Mouse (Mus musculus): ENCODE measurements around the gene Eef2. TPM values are rescaled to one million over a fixed set of nuclear protein-coding genes. Genes with fewer than 3 reads are reported as not detected.
"Not testable (repeated sequence)": the region's sequence is repeated elsewhere in the genome, so short reads cannot be mapped to it uniquely, and the experiment has no call there.

Gene Eef2
- polyA plus RNA-seq, 1 experiment = 1,330 TPM

- TF ChIP-seq CTCF (conservative IDR thresholded peaks at IDR 0.05; ENCODE audit: insufficient read depth, insufficient read length, low read depth, low read length) (no peak), POLR2A (IDR thresholded peaks at IDR 0.05; ENCODE audit: low read depth, low read length) (no peak)
- DNase-seq = no peak
- Histone ChIP-seq H3K27ac (ENCODE audit: insufficient read depth, low read depth, low read length) (no peak within 1 kb of the TSS), H3K4me3 (ENCODE audit: insufficient read depth, low read depth, low read length) (no peak within 1 kb of the TSS), H3K4me1 (ENCODE audit: control insufficient read depth, insufficient read depth, low read length) (no peaks in the 10 kb centered on the region), H3K27me3 (replicated peaks; ENCODE audit: control insufficient read depth, insufficient read depth, low read length) (no peaks in the 10 kb centered on the region), H3K36me3 (ENCODE audit: control insufficient read depth, insufficient read depth, low read length) (no peaks in the 10 kb centered on the region)
- WGBS = 57% methylated on average over 13 of the region's 13 CpGs
Measured at GRCm38 (mm10) chr10:81201807-81202758, 25.7 kb downstream of the Eef2 start, which contains the start of gene Nmrk2. Gene Nmrk2 (minus strand): TSS chr10:81202051.

GRCm38 (mm10) chr10:81202978-81203720, 26.7 kb downstream of the Eef2 start:
- no peak for DNase-seq
- H3K36me3 ChIP-seq (ENCODE audit: control insufficient read depth, insufficient read depth, low read length) = no peaks in the 10 kb centered on the region
- H3K4me1 ChIP-seq (ENCODE audit: control insufficient read depth, insufficient read depth, low read length) = no peaks in the 10 kb centered on the region
- H3K27ac ChIP-seq (ENCODE audit: insufficient read depth, low read depth, low read length) = no peak overlapping the region
- no peaks in the 10 kb centered on the region for H3K27me3 ChIP-seq (replicated peaks; ENCODE audit: control insufficient read depth, insufficient read depth, low read length)
- TF ChIP-seq CTCF (conservative IDR thresholded peaks at IDR 0.05; ENCODE audit: insufficient read depth, insufficient read length, low read depth, low read length) (no peak), POLR2A (IDR thresholded peaks at IDR 0.05; ENCODE audit: low read depth, low read length) (no peak)
- 71% methylated on average over 8 of the region's 8 CpGs for WGBS
- no peak overlapping the region for H3K4me3 ChIP-seq (ENCODE audit: insufficient read depth, low read depth, low read length)

- TF ChIP-seq POLR2A (IDR thresholded peaks at IDR 0.05; ENCODE audit: low read depth, low read length) = no peak
- no peak for TF ChIP-seq CTCF (conservative IDR thresholded peaks at IDR 0.05; ENCODE audit: insufficient read depth, insufficient read length, low read depth, low read length)
- no peak overlapping the region for H3K27ac ChIP-seq (ENCODE audit: insufficient read depth, low read depth, low read length)
- no peak for DNase-seq
- H3K27me3 ChIP-seq (replicated peaks; ENCODE audit: control insufficient read depth, insufficient read depth, low read length) = no peaks in the 10 kb centered on the region
- 73% methylated on average over 4 of the region's 4 CpGs for WGBS
- no peaks in the 10 kb centered on the region for H3K36me3 ChIP-seq (ENCODE audit: control insufficient read depth, insufficient read depth, low read length)
- no peaks in the 10 kb centered on the region for H3K4me1 ChIP-seq (ENCODE audit: control insufficient read depth, insufficient read depth, low read length)
- no peak overlapping the region for H3K4me3 ChIP-seq (ENCODE audit: insufficient read depth, low read depth, low read length)
Measured at GRCm38 (mm10) chr10:81204137-81204536, 27.7 kb downstream of the Eef2 start.

GRCm38 (mm10) chr10:81210154-81210553, 33.7 kb downstream of the Eef2 start:
- WGBS = 98% methylated on average over 5 of the region's 5 CpGs
- no peak overlapping the region for H3K27ac ChIP-seq (ENCODE audit: insufficient read depth, low read depth, low read length)
- no peak for DNase-seq
- H3K4me3 ChIP-seq (ENCODE audit: insufficient read depth, low read depth, low read length) = no peak overlapping the region
- H3K4me1 ChIP-seq (ENCODE audit: control insufficient read depth, insufficient read depth, low read length) = no peaks in the 10 kb centered on the region
- no peaks in the 10 kb centered on the region for H3K36me3 ChIP-seq (ENCODE audit: control insufficient read depth, insufficient read depth, low read length)
- TF ChIP-seq CTCF (conservative IDR thresholded peaks at IDR 0.05; ENCODE audit: insufficient read depth, insufficient read length, low read depth, low read length) = 0 out of 2 replicates have a peak, but pooled peaks have one; percentile 19
- TF ChIP-seq POLR2A (IDR thresholded peaks at IDR 0.05; ENCODE audit: low read depth, low read length) = no peak
- no peaks in the 10 kb centered on the region for H3K27me3 ChIP-seq (replicated peaks; ENCODE audit: control insufficient read depth, insufficient read depth, low read length)

GRCm38 (mm10) chr10:81216260-81216659, 39.8 kb downstream of the Eef2 start:
- TF ChIP-seq POLR2A (IDR thresholded peaks at IDR 0.05; ENCODE audit: low read depth, low read length) (no peak), CTCF (conservative IDR thresholded peaks at IDR 0.05; ENCODE audit: insufficient read depth, insufficient read length, low read depth, low read length) (no peak)
- 86% methylated on average over 6 of the region's 6 CpGs for WGBS
- no peaks in the 10 kb centered on the region for H3K27me3 ChIP-seq (replicated peaks; ENCODE audit: control insufficient read depth, insufficient read depth, low read length)
- 0 out of 2 replicates have a peak, but pooled peaks cover 3% of the 10 kb centered on the region for H3K4me1 ChIP-seq (ENCODE audit: control insufficient read depth, insufficient read depth, low read length)
- no peak for DNase-seq
- H3K4me3 ChIP-seq (ENCODE audit: insufficient read depth, low read depth, low read length) = no peak overlapping the region
- H3K36me3 ChIP-seq (ENCODE audit: control insufficient read depth, insufficient read depth, low read length) = no peaks in the 10 kb centered on the region
- no peak overlapping the region for H3K27ac ChIP-seq (ENCODE audit: insufficient read depth, low read depth, low read length)

GRCm38 (mm10) chr10:81216810-81217209, 40.4 kb downstream of the Eef2 start:
- 89% methylated on average over 6 of the region's 6 CpGs for WGBS
- TF ChIP-seq CTCF (conservative IDR thresholded peaks at IDR 0.05; ENCODE audit: insufficient read depth, insufficient read length, low read depth, low read length) (no peak), POLR2A (IDR thresholded peaks at IDR 0.05; ENCODE audit: low read depth, low read length) (no peak)
- Histone ChIP-seq H3K27ac (ENCODE audit: insufficient read depth, low read depth, low read length) (no peak overlapping the region), H3K4me1 (ENCODE audit: control insufficient read depth, insufficient read depth, low read length) (0 out of 2 replicates have a peak, but pooled peaks cover 3% of the 10 kb centered on the region), H3K4me3 (ENCODE audit: insufficient read depth, low read depth, low read length) (no peak overlapping the region), H3K36me3 (ENCODE audit: control insufficient read depth, insufficient read depth, low read length) (no peaks in the 10 kb centered on the region), H3K27me3 (replicated peaks; ENCODE audit: control insufficient read depth, insufficient read depth, low read length) (no peaks in the 10 kb centered on the region)
- no peak for DNase-seq

GRCm38 (mm10) chr10:81217267-81217666, 40.8 kb downstream of the Eef2 start:
- H3K27ac ChIP-seq (ENCODE audit: insufficient read depth, low read depth, low read length); H3K27me3 ChIP-seq (replicated peaks; ENCODE audit: control insufficient read depth, insufficient read depth, low read length); DNase-seq; H3K4me1 ChIP-seq (ENCODE audit: control insufficient read depth, insufficient read depth, low read length); H3K36me3 ChIP-seq (ENCODE audit: control insufficient read depth, insufficient read depth, low read length); H3K4me3 ChIP-seq (ENCODE audit: insufficient read depth, low read depth, low read length): not testable (repeated sequence)
- peak; percentile 55 for TF ChIP-seq CTCF (conservative IDR thresholded peaks at IDR 0.05; ENCODE audit: insufficient read depth, insufficient read length, low read depth, low read length)
- 26% methylated on average over 1 of the region's 1 CpGs for WGBS

Data from kidney, adult 2 months (tissue).